Mouse (Mus musculus): ENCODE measurements around the gene Gzma.

The Gzma gene

DNA sequence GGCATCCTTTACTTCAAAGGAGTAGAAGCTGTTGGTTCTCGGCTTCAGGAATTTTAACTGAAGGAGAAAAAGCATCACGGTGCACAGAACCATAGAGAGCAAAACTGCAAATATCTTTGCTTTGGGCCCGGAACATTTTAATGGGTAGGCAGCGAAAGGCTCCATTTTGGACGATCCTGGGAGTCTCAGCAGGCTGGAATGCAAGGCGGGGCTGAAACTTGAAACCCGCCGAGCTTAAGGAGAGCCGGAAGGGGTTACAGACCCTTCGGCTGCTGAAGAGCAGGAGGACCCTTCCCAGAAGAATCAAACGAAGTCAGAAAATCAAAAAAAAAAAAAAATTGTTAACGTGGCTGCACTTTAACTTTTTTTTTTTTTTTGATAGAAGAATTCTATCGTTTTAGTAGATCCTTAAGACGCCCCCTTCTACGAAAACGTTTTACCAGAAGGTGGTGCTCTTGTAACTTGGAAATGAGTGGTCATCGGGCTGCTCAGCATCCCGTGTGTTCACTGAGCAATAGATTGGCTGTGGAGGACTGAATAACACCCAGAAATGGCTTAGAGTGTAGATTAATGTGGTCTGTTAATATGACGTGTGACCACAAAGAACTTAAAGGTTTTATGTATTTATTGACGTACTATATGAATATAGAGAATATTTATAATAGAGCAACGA, 54.4 kb downstream of the Gzma start, which contains the start of gene Gpx8:
Gene Gpx8, minus strand, starts transcription at position 200 of the 673 bp plus-strand sequence.
- DNase-seq (ENCODE audit: low read depth, low spot score): peak; percentile 66

- DNase-seq (ENCODE audit: low read depth, low spot score): no peak
These were observed 55.2 kb downstream of the Gzma start for GRCm38 (mm10) chr13:113045458-113046110.

DNA sequence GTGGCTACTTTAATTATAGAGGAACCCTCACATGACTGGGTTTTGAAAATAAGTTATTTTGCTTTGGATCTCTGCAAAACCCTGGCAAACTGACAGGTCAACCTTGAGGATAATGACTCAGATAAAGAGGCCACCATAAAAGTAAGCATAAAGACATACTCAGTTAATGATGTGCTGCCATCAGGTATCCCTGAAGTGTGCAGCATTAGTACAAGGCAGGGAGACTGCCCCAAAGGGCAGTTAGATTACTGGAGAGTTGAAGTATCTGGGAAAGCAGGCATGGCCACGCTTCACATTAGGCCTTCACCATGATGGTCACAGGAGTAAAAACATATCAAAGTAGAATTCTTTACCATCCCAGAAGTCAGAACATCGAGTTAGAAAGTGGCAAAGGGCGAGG, 55.9 kb downstream of the Gzma start:
- no peak for DNase-seq (ENCODE audit: low read depth, low spot score)

Data from brain, embryonic 18.5 days (tissue).